Mouse (Mus musculus) megakaryocyte progenitor cell, adult 5-6 weeks (primary cell): Measurements from ENCODE around the gene AC124502.3. TPM values are rescaled to one million over a fixed set of nuclear protein-coding genes. Genes with fewer than 3 reads are reported as not detected.

Source experiments
- total RNA-seq, 2 experiments: library from RNA; stranded (forward) in 1 of 2; stranded (reverse) in 1 of 2; fragments of 157-497, 149-512 nt in 1 of 2; fragments of 200-1000 nt in 1 of 2; gene quantifications; 2 replicates each; pipeline versions ENCODE4 v1.2.3 to v1.2.4; 2015 to 2017

The AC124502.3 gene
- total RNA-seq, 2 experiments from 2014 or later: 6.1 to 8.0 TPM

Other genes with a start within 250 kb of the AC124502.3 start
- 34.2 and 37.0 TPM in 2 replicates for gene Rbm4, start 245.0 kb upstream of the AC124502.3 start, total RNA-seq (2015)
- 57.1 and 89.5 TPM in 2 replicates for gene Rbm4, start 245.0 kb upstream of the AC124502.3 start, total RNA-seq (2017)
- gene Gm21992, start 227.3 kb upstream of the AC124502.3 start, total RNA-seq (2015): 23.2 and 23.5 TPM in 2 replicates
- 18.2 and 35.5 TPM in 2 replicates for gene Gm21992, start 227.3 kb upstream of the AC124502.3 start, total RNA-seq (2017)
- 42.7 and 45.9 TPM in 2 replicates for gene Rbm14, start 227.3 kb upstream of the AC124502.3 start, total RNA-seq (2015)
- 18.9 and 20.8 TPM in 2 replicates for gene Rbm14, start 227.3 kb upstream of the AC124502.3 start, total RNA-seq (2017)
- 30.0 and 30.6 TPM in 2 replicates for gene Ccs, start 199.6 kb upstream of the AC124502.3 start, total RNA-seq (2015)
- 31.9 and 32.3 TPM in 2 replicates for gene Ccs, start 199.6 kb upstream of the AC124502.3 start, total RNA-seq (2017)
- gene Ccdc87, start 199.5 kb upstream of the AC124502.3 start, total RNA-seq (2015): not detected in 2 replicates
- gene Ccdc87, start 199.5 kb upstream of the AC124502.3 start, total RNA-seq (2017): not detected in 2 replicates
- 2.0 and 6.8 TPM in 2 replicates for gene Ctsf, start 183.8 kb upstream of the AC124502.3 start, total RNA-seq (2015)
- 2.9 and 11.5 TPM in 2 replicates for gene Ctsf, start 183.8 kb upstream of the AC124502.3 start, total RNA-seq (2017)
- gene Actn3, start 161.0 kb upstream of the AC124502.3 start, total RNA-seq (2015): 0.20 TPM in 1 of 2 replicates, not detected in the other
- gene Actn3, start 161.0 kb upstream of the AC124502.3 start, total RNA-seq (2017): not detected in 2 replicates
- gene Zdhhc24, start 160.2 kb upstream of the AC124502.3 start, total RNA-seq (2015): 6.8 TPM in 2 replicates
- gene Zdhhc24, start 160.2 kb upstream of the AC124502.3 start, total RNA-seq (2017): 3.6 and 6.8 TPM in 2 replicates
- 0.59 and 0.88 TPM in 2 replicates for gene Bbs1, start 132.3 kb upstream of the AC124502.3 start, total RNA-seq (2015)
- gene Bbs1, start 132.3 kb upstream of the AC124502.3 start, total RNA-seq (2017): 2.2 and 3.2 TPM in 2 replicates
- 29.5 and 31.6 TPM in 2 replicates for gene Dpp3, start 110.6 kb upstream of the AC124502.3 start, total RNA-seq (2015)
- gene Dpp3, start 110.6 kb upstream of the AC124502.3 start, total RNA-seq (2017): 46.3 and 47.9 TPM in 2 replicates
- not detected in 2 replicates for gene Peli3, start 95.8 kb upstream of the AC124502.3 start, total RNA-seq (2015)
- gene Peli3, start 95.8 kb upstream of the AC124502.3 start, total RNA-seq (2017): not detected in 2 replicates
- 32.3 and 32.4 TPM in 2 replicates for gene Mrpl11, start 76.7 kb upstream of the AC124502.3 start, total RNA-seq (2015)
- 51.6 and 63.6 TPM in 2 replicates for gene Mrpl11, start 76.7 kb upstream of the AC124502.3 start, total RNA-seq (2017)
- gene Npas4, start 48.6 kb upstream of the AC124502.3 start, total RNA-seq (2015): not detected in 2 replicates
- not detected in 2 replicates for gene Npas4, start 48.6 kb upstream of the AC124502.3 start, total RNA-seq (2017)
- 3.6 and 5.2 TPM in 2 replicates for gene Slc29a2, start 15.0 kb upstream of the AC124502.3 start, total RNA-seq (2015)
- 1.1 and 2.9 TPM in 2 replicates for gene Slc29a2, start 15.0 kb upstream of the AC124502.3 start, total RNA-seq (2017)
- gene B4gat1, start 65 bp upstream of the AC124502.3 start, total RNA-seq (2015): 0.99 TPM in 1 of 2 replicates, not detected in the other
- 0.75 TPM in 1 of 2 replicates, not detected in the other for gene B4gat1, start 65 bp upstream of the AC124502.3 start, total RNA-seq (2017)
- 12.8 and 19.7 TPM in 2 replicates for gene Brms1, start 2.5 kb downstream of the AC124502.3 start, total RNA-seq (2015)
- gene Brms1, start 2.5 kb downstream of the AC124502.3 start, total RNA-seq (2017): 36.6 and 39.8 TPM in 2 replicates
- 0.17 and 0.22 TPM in 2 replicates for gene Rin1, start 11.6 kb downstream of the AC124502.3 start, total RNA-seq (2015)
- gene Rin1, start 11.6 kb downstream of the AC124502.3 start, total RNA-seq (2017): 0.12 and 0.47 TPM in 2 replicates
- 0.20 and 0.30 TPM in 2 replicates for gene Cd248, start 29.2 kb downstream of the AC124502.3 start, total RNA-seq (2015)
- gene Cd248, start 29.2 kb downstream of the AC124502.3 start, total RNA-seq (2017): 0.20 and 0.25 TPM in 2 replicates
- gene Tmem151a, start 46.6 kb downstream of the AC124502.3 start, total RNA-seq (2015): 0.02 TPM in 1 of 2 replicates, not detected in the other
- not detected in 2 replicates for gene Tmem151a, start 46.6 kb downstream of the AC124502.3 start, total RNA-seq (2017)
- gene Yif1a, start 49.6 kb downstream of the AC124502.3 start, total RNA-seq (2015): 44.2 and 45.3 TPM in 2 replicates
- 9.1 and 12.3 TPM in 2 replicates for gene Yif1a, start 49.6 kb downstream of the AC124502.3 start, total RNA-seq (2017)
- gene Cnih2, start 59.6 kb downstream of the AC124502.3 start, total RNA-seq (2015): 0.17 and 0.66 TPM in 2 replicates
- gene Cnih2, start 59.6 kb downstream of the AC124502.3 start, total RNA-seq (2017): not detected in 2 replicates
- 50.8 and 56.7 TPM in 2 replicates for gene Rab1b, start 68.2 kb downstream of the AC124502.3 start, total RNA-seq (2015)
- gene Rab1b, start 68.2 kb downstream of the AC124502.3 start, total RNA-seq (2017): 78.1 and 106 TPM in 2 replicates
- gene Klc2, start 79.7 kb downstream of the AC124502.3 start, total RNA-seq (2015): 1.2 and 1.6 TPM in 2 replicates
- gene Klc2, start 79.7 kb downstream of the AC124502.3 start, total RNA-seq (2017): 2.7 and 3.8 TPM in 2 replicates
- 14.8 and 16.2 TPM in 2 replicates for gene Pacs1, start 234.2 kb downstream of the AC124502.3 start, total RNA-seq (2015)
- gene Pacs1, start 234.2 kb downstream of the AC124502.3 start, total RNA-seq (2017): 5.1 and 7.1 TPM in 2 replicates